Mouse (Mus musculus) neural tube, embryonic 12.5 days (tissue): Measurements from ENCODE around the gene Cdc37. TPM values are rescaled to one million over a fixed set of nuclear protein-coding genes. Genes with fewer than 3 reads are reported as not detected.

Experiments
- ATAC-seq: fragments of 200-750 bp; cut with Nextera tagmentation; 2 replicates; pipeline ENCODE4 v1.8.0; 2017; ENCODE audit warnings: low read depth, mild to moderate bottlenecking, moderate TSS enrichment, moderate library complexity; ENCODE audit not compliant: low FRiP score
- H3K27ac ChIP-seq: fragments of 300-500 bp; sonication (generic); 2 replicates; pipeline ENCODE4 v1.5.1; 2016
- H3K27me3 ChIP-seq: fragments of 300-500 bp; sonication (generic); replicated peaks from 2 replicates; pipeline ENCODE4 v1.6.1; 2016; ENCODE audit warnings: mild to moderate bottlenecking
- H3K36me3 ChIP-seq: fragments of 300-500 bp; sonication (generic); 2 replicates; pipeline ENCODE4 v1.6.1; 2016; ENCODE audit warnings: mild to moderate bottlenecking
- H3K4me1 ChIP-seq: fragments of 300-500 bp; sonication (generic); 2 replicates; pipeline ENCODE4 v1.6.1; 2016
- H3K4me2 ChIP-seq: fragments of 300-500 bp; sonication (generic); replicated peaks from 2 replicates; pipeline ENCODE4 v1.6.1; 2016; ENCODE audit warnings: mild to moderate bottlenecking
- H3K4me3 ChIP-seq: fragments of 300-500 bp; sonication (generic); 2 replicates; pipeline ENCODE4 v1.5.1; 2016
- H3K9ac ChIP-seq: fragments of 300-500 bp; sonication (generic); 2 replicates; pipeline ENCODE4 v1.6.1; 2016; ENCODE audit warnings: mild to moderate bottlenecking
- H3K9me3 ChIP-seq: fragments of 300-500 bp; sonication (generic); 2 replicates; pipeline ENCODE4 v1.6.1; 2016; ENCODE audit warnings: mild to moderate bottlenecking
- WGBS: fragments of 180-500 bp; shearing (Covaris S2); methylation state at CpG from one replicate; pipeline ENCODE4 v1.1.7; 2016; 5-methylcytosine and 5-hydroxymethylcytosine counted together
- polyA plus RNA-seq: library from polyadenylated mRNA; unstranded; fragments of >200 nt; fragmentation: Nextera tagmentation; extraction: Ambion mirVana; gene quantifications from 2 replicates; pipeline ENCODE4 v1.2.1, GENCODE M21; 2016

Cdc37 gene
- polyA plus RNA-seq, 1 experiment from 2014 or later, result 293 TPM

DNA sequence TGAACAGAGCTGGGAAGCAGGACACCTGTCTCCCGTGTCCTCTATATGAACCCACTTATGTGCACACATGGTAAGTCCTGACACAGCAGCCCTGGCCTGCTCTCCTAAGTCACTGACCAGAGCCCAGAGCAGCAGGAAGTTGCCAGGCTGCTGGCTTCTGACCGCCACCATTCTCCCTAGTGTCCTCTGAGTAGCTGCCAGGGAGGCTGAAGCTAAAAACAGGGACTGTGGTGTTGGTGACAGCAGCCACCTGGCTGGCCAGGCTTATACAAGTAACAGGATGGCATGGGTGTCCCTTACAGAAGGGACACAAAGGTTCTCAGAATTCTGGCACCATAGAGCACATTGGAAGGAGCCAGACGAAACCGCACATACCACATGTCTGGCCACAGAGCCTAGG lies 4.4 kb downstream of the Cdc37 start:
- H3K36me3 ChIP-seq, result peaks cover 59% of the 10 kb centered on the region
- ATAC-seq, result no peak
- no peak overlapping the region for H3K9ac ChIP-seq
- WGBS, result 95% methylated on average over 4 of the region's 4 CpGs
- H3K4me2 ChIP-seq, result no peak overlapping the region
- H3K4me1 ChIP-seq, result peaks cover 31% of the 10 kb centered on the region
- no peaks in the 10 kb centered on the region for H3K27me3 ChIP-seq
- H3K9me3 ChIP-seq, result no peaks in the 10 kb centered on the region
- H3K27ac ChIP-seq, result no peak overlapping the region
- H3K4me3 ChIP-seq, result no peak overlapping the region

DNA sequence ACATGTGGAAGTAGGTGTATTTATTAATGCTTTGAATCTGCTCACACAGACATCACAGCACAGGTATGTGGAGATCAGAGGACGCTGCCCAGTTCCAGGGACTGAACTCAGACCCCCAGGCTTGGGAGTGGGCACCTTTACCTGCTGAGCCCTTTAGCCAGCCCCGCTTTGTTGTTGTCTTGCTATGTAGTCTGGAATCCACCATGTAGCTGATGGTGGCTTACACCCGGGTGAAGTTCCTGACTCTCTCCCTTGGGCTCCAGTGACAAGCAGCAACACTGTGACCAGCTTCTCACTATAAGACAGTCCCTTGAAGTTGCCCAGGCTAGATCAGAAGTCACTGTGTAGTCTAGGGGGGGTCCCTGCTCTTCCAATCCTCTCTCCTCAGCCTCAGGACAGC lies 5.4 kb downstream of the Cdc37 start:
- Histone ChIP-seq H3K36me3 (peaks cover 70% of the 10 kb centered on the region), H3K4me1 (peaks cover 28% of the 10 kb centered on the region), H3K4me3 (no peak overlapping the region), H3K9ac (no peak overlapping the region), H3K4me2 (no peak overlapping the region), H3K9me3 (no peaks in the 10 kb centered on the region), H3K27me3 (no peaks in the 10 kb centered on the region), H3K27ac (no peak overlapping the region)
- 99% methylated on average over 3 of the region's 3 CpGs for WGBS
- no peak for ATAC-seq

DNA sequence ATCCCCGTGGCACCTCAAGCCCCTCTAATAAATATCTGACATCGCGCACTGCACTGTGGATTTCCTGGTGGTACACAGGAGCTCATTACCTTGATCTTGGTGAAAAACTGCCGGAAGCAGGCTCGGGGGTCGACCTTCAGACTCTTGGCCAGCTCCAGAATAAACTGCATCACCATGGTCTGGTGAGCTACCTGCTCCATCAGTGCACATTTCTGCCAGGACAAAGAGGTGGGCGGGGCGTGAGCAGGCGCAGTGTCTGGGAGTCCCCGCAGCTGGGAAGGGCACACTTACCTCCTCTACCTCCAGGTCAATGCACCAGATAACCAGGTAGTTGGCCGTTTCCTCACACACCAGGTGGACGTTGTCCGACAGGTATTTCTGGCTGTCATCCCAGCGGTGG lies 7.9 kb downstream of the Cdc37 start:
- peaks cover 90% of the 10 kb centered on the region for H3K36me3 ChIP-seq
- ATAC-seq, result no peak
- H3K4me1 ChIP-seq, result peaks cover 4% of the 10 kb centered on the region
- no peaks in the 10 kb centered on the region for H3K27me3 ChIP-seq
- H3K9ac ChIP-seq, result no peak overlapping the region
- H3K9me3 ChIP-seq, result no peaks in the 10 kb centered on the region
- no peak overlapping the region for H3K27ac ChIP-seq
- WGBS, result 94% methylated on average over 14 of the region's 14 CpGs
- no peak overlapping the region for H3K4me2 ChIP-seq
- H3K4me3 ChIP-seq, result no peak overlapping the region

DNA sequence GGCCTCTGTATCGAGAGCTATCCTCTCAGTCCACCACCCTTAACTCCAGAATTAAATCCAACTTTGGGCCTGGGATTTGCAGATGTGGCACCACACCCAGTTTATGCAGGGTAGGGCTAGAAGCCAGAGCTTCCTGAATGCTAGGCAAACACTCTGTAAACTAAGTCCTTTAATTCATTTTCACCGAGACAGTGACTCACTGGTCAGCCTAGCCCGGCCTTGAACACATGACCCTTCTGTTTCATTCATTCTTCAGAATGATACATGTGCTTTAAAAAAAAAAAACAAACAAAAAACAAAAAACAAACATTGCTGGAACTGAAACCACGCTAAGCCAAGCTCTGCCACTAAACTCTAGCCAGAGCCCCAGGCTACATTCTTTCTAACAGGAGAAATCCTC lies 11.4 kb downstream of the Cdc37 start:
- H3K4me1 ChIP-seq, result no peaks in the 10 kb centered on the region
- H3K4me2 ChIP-seq, result no peak overlapping the region
- 87% methylated on average over 4 of the region's 4 CpGs for WGBS
- no peak overlapping the region for H3K4me3 ChIP-seq
- no peak for ATAC-seq
- peaks cover 64% of the 10 kb centered on the region for H3K36me3 ChIP-seq
- H3K27ac ChIP-seq, result no peak overlapping the region
- no peaks in the 10 kb centered on the region for H3K9me3 ChIP-seq
- H3K27me3 ChIP-seq, result no peaks in the 10 kb centered on the region
- H3K9ac ChIP-seq, result no peak overlapping the region

DNA sequence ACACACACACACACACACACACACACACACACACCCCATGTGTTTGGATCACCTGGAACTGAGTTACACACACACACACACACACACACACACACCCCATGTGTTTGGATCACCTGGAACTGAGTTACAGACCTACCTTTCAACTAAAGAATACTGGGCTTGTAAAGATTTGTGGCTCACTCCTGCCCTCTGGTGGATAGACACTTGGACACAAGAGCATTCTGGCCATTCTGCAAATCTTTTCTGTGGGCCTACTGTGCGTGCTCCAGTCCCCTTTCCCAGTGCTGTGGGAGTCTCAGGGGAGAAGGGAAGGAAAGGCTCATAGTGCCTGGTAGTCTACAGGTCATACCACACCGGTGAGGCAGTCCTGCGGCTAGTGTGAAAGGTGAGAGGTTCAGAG lies 12.6 kb downstream of the Cdc37 start:
- no peak overlapping the region for H3K9ac ChIP-seq
- ATAC-seq, result no peak
- H3K4me2 ChIP-seq, result no peak overlapping the region
- no peak overlapping the region for H3K27ac ChIP-seq
- H3K4me1 ChIP-seq, result no peaks in the 10 kb centered on the region
- peaks cover 52% of the 10 kb centered on the region for H3K36me3 ChIP-seq
- H3K9me3 ChIP-seq, result no peaks in the 10 kb centered on the region
- no peak overlapping the region for H3K4me3 ChIP-seq
- 45% methylated on average over 3 of the region's 3 CpGs for whole genome bisulfite sequencing
- H3K27me3 ChIP-seq, result no peaks in the 10 kb centered on the region

DNA sequence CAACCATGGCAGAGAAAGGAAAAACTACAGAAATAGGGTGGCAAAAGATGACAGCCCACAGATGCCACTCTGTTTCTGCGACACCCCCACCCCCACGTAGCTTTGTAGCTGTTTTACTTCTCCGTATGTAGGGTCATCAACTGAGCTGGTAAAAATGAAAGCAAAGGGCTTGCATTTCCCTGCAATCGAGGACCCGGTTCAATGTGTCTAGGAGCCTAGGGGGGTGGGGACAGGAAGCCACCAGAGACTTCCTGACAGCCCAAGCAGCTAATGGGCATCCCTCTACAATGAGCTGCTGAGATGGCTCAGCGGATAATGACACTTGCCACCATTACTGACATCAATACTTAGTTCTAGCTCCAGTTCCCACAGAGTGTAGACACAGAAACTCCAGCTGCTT lies 13.4 kb downstream of the Cdc37 start:
- H3K4me2 ChIP-seq, result no peak overlapping the region
- H3K9me3 ChIP-seq, result no peaks in the 10 kb centered on the region
- no peak overlapping the region for H3K27ac ChIP-seq
- no peak for ATAC-seq
- H3K36me3 ChIP-seq, result peaks cover 44% of the 10 kb centered on the region
- no peaks in the 10 kb centered on the region for H3K4me1 ChIP-seq
- H3K4me3 ChIP-seq, result no peak overlapping the region
- 93% methylated on average over 6 of the region's 6 CpGs for WGBS
- H3K27me3 ChIP-seq, result no peaks in the 10 kb centered on the region
- H3K9ac ChIP-seq, result no peak overlapping the region

DNA sequence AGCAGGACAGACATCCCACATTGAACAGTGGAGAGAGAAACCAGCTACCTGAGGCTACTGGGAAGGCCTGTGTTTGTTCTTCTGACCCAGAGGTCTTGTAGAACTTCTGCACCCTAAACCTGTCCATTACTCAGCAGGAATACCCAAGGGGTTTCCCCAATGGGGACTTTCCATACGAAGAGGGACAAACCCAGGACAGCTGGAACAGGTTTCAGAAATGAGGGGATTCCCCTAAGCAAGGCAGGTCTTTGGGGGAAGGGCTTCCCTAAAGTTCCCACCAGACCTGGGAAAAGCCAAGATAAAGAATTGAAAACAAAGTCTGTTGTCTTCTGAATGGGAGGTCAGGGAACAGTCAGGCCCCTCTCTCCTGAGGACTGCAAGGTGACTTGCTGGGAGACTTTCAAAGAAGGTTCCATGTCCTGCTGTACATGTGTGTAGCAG lies 13.8 kb downstream of the Cdc37 start:
- WGBS, result 71% methylated on average over 1 of the region's 1 CpGs
- H3K36me3 ChIP-seq, result peaks cover 39% of the 10 kb centered on the region
- H3K4me2 ChIP-seq, result no peak overlapping the region
- H3K9ac ChIP-seq, result no peak overlapping the region
- no peak for ATAC-seq
- H3K4me1 ChIP-seq, result no peaks in the 10 kb centered on the region
- H3K9me3 ChIP-seq, result no peaks in the 10 kb centered on the region
- H3K4me3 ChIP-seq, result no peak overlapping the region
- H3K27me3 ChIP-seq, result no peaks in the 10 kb centered on the region
- no peak overlapping the region for H3K27ac ChIP-seq

DNA sequence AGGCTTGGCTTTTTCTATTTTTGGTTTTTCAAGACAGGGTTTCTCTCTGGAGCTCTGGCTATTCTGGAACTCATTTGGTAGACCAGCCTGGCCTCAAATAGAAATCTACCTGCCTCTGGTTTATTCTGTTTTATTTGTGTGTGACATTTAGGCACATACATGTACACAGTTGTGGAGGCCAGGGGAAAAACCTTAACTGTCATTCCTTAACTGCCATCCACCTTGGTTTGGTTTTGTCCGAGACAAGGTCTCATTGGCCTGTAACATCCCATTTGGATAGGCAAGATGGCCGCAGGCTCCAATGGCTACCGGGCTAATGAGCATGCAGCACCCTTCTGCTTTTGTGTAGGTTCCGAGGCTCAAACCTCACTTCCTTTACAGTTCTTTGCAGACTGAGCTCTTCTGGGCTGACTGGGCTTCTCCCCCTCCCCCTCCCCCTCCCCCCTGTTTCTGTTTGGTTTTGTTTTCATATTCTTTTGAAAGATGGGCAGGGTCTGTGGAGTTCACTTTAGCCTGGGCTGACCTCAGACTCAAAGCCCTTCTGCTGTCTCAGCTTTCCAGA lies 14.4 kb downstream of the Cdc37 start:
- WGBS, result 80% methylated on average over 4 of the region's 4 CpGs
- no peaks in the 10 kb centered on the region for H3K27me3 ChIP-seq
- H3K4me2 ChIP-seq, result no peak overlapping the region
- peaks cover 34% of the 10 kb centered on the region for H3K36me3 ChIP-seq
- H3K4me3 ChIP-seq, result no peak overlapping the region
- no peaks in the 10 kb centered on the region for H3K9me3 ChIP-seq
- no peak overlapping the region for H3K27ac ChIP-seq
- peaks cover 3% of the 10 kb centered on the region; the same call in 1 of the 2 replicates for H3K4me1 ChIP-seq
- ATAC-seq, result no peak
- H3K9ac ChIP-seq, result no peak overlapping the region

DNA sequence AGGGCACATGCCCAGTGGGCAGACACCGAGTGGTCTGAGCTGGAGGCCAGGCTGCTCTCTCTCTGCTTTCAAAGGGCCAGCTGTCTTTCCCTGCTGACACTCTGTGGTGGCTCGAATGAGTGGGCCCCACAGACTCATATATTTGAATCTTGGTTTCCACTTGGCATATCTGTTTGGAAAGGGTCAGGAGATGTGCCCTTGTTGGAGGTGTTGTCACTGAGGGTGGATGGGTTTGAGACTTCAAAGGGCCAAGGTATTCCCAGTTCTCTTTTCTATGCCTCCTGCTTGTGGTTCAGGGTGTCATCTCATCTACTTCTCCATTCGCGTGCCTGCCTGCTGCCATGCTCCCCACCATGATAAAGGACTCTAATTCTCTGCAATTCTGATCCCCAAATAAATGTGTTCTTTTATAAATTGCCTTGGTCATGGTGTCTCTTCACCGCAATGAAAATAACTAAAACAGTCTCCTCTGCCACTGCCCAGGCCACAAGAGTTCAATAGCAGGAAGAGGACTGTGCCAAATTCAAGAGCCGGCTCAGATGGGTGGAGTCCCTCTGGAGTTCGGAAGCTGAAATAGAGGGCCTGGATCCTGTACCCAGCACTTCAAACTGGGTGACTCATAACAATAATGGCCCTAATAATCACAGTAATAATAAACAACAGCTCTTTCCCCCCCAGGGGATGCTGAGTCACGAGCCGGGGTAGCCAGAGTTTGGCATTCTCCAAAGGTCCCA lies 15.0 kb downstream of the Cdc37 start:
- ATAC-seq, result no peak

DNA sequence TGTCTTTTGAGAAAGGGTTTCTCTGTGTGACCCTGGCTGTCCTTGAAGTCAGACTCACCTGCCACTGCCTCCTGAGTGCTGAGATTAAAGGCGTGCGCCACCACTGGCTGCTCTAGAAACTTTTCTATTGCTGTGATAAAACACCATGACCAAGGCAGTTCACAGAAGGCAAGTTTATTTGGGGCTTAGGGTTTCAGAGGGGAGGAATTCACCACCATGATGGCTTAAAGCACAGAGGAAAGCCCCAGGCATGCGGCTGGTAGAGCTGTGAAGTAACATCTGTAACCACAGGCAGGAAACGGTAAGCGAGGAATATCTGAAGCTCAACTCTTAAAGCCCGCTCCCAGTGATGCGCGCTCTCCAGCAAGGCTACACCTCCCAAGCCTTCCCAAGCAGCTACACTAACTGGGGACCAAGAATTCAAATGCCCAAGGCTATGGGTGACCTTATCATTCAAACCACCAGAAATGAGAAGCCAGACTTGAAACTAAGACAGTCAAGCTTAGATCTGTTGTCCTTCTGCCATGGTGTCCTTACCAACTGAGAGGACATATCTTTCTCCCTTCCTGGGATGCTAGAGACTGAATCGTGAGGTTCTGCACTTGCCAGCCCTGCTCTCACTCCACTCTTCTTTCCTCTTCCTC lies 16.6 kb downstream of the Cdc37 start:
- H3K9ac ChIP-seq, result no peak overlapping the region
- no peaks in the 10 kb centered on the region for H3K27me3 ChIP-seq
- WGBS, result 83% methylated on average over 9 of the region's 9 CpGs
- H3K27ac ChIP-seq, result no peak overlapping the region
- H3K9me3 ChIP-seq, result no peaks in the 10 kb centered on the region
- H3K4me3 ChIP-seq, result no peak overlapping the region
- peaks cover 13% of the 10 kb centered on the region for H3K36me3 ChIP-seq
- H3K4me1 ChIP-seq, result peaks cover 4% of the 10 kb centered on the region
- no peak overlapping the region for H3K4me2 ChIP-seq
- ATAC-seq, result no peak

More for the DNA sequence above, 15.0 kb downstream of the Cdc37 start:
- H3K4me3 ChIP-seq, result no peak overlapping the region
- H3K27me3 ChIP-seq, result no peaks in the 10 kb centered on the region
- H3K4me2 ChIP-seq, result no peak overlapping the region
- no peak overlapping the region for H3K9ac ChIP-seq
- no peak overlapping the region for H3K27ac ChIP-seq
- no peaks in the 10 kb centered on the region for H3K9me3 ChIP-seq
- WGBS, result 81% methylated on average over 9 of the region's 9 CpGs
- H3K36me3 ChIP-seq, result peaks cover 27% of the 10 kb centered on the region
- H3K4me1 ChIP-seq, result peaks cover 4% of the 10 kb centered on the region

DNA sequence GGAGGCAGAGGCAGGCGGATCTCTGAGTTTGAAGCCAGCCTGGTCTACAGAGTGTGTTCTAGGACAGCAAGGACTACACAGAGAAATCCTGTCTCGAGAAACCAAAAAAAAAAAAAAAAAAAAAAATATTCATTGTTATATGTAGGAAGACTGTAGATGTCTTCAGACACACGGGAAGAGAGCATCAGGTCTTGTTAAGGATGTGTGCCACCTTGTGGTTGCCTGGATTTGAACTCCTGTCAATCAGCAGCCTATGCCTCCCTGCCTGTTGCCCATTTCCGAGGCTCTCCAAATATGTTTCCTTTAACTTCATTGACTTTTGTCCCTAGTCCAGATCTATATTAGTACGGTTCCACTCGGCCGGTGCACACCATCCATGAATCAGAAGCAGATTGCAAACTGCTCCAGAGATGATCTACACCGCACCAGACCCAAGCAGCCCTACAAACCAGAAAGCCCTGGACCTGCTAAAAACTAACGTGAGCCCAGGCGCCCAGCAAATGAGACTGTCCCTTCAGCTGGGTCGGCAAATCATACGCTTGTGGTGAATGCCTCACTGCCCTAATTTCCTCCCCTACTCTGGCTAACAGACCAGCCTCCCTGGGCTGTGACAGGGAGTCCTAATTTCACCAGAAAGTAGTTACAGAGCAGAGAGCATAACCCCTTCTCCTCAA lies 17.5 kb downstream of the Cdc37 start:
- H3K4me1 ChIP-seq, result peaks cover 4% of the 10 kb centered on the region
- no peak overlapping the region for H3K4me2 ChIP-seq
- H3K4me3 ChIP-seq, result no peak overlapping the region
- ATAC-seq, result no peak
- H3K9me3 ChIP-seq, result no peaks in the 10 kb centered on the region
- H3K9ac ChIP-seq, result no peak overlapping the region
- no peak overlapping the region for H3K27ac ChIP-seq
- no peaks in the 10 kb centered on the region for H3K27me3 ChIP-seq
- WGBS, result 90% methylated on average over 12 of the region's 12 CpGs
- peaks cover 4% of the 10 kb centered on the region; the same call in 1 of the 2 replicates for H3K36me3 ChIP-seq
